Mouse (Mus musculus) heart, embryonic 15.5 days (tissue): ENCODE measurements around the gene Tff3. TPM values are rescaled to one million over a fixed set of nuclear protein-coding genes. Genes with fewer than 3 reads are reported as not detected.

Source experiments
- ATAC-seq: fragments of 200-750 bp; cut with Nextera tagmentation; replicated peaks from 2 replicates; pipeline ENCODE4 v1.8.0; 2017; ENCODE audit warnings: low read depth, moderate TSS enrichment; ENCODE audit not compliant: insufficient number of reproducible peaks, insufficient read depth, low FRiP score
- H3K27ac ChIP-seq: fragments of 300-500 bp; sonication (generic); 2 replicates; pipeline ENCODE4 v1.5.1; 2015; ENCODE audit warnings: mild to moderate bottlenecking, inconsistent platforms
- H3K27me3 ChIP-seq: fragments of 300-500 bp; sonication (generic); 2 replicates; pipeline ENCODE4 v1.6.1; 2015; ENCODE audit warnings: inconsistent platforms
- H3K36me3 ChIP-seq: fragments of 300-500 bp; sonication (generic); 2 replicates; pipeline ENCODE4 v1.6.1; 2015; ENCODE audit warnings: mild to moderate bottlenecking, inconsistent platforms
- H3K4me1 ChIP-seq: fragments of 300-500 bp; sonication (generic); replicated peaks from 2 replicates; pipeline ENCODE4 v1.6.1; 2015; ENCODE audit warnings: inconsistent platforms
- H3K4me2 ChIP-seq: fragments of 300-500 bp; sonication (generic); 2 replicates; pipeline ENCODE4 v1.6.1; 2015; ENCODE audit warnings: inconsistent platforms, mild to moderate bottlenecking, moderate library complexity
- H3K4me3 ChIP-seq: fragments of 300-500 bp; sonication (generic); 2 replicates; pipeline ENCODE4 v1.5.1; 2015; ENCODE audit warnings: mild to moderate bottlenecking, inconsistent platforms
- H3K9ac ChIP-seq: fragments of 300-500 bp; sonication (generic); 2 replicates; pipeline ENCODE4 v1.6.1; 2015; ENCODE audit warnings: mild to moderate bottlenecking, inconsistent platforms
- H3K9me3 ChIP-seq: fragments of 300-500 bp; sonication (generic); replicated peaks from 2 replicates; pipeline ENCODE4 v1.6.1; 2016; ENCODE audit warnings: inconsistent platforms
- WGBS: fragments of 180-500 bp; shearing (Covaris S2); methylation state at CpG from one replicate; pipeline ENCODE4 v1.1.7; 2015; ENCODE audit warnings: mixed read lengths; 5-methylcytosine and 5-hydroxymethylcytosine counted together
- polyA plus RNA-seq: library from polyadenylated mRNA; unstranded; fragments of >200 nt; fragmentation: Nextera tagmentation; extraction: Ambion mirVana; gene quantifications from 2 replicates; pipeline ENCODE4 v1.2.1, GENCODE M21; 2015

The Tff3 gene
- polyA plus RNA-seq, 1 experiment from 2014 or later = not detected

GRCm38 (mm10) chr17:31144040-31145037 lies 14.9 kb upstream of the Tff3 start, which contains the start of gene Tff2:
Gene Tff2 (minus strand): TSS chr17:31144282.
- H3K9me3 ChIP-seq = no peaks in the 10 kb centered on the region
- ATAC-seq = no peak
- no peak within 1 kb of the TSS for H3K27ac ChIP-seq
- no peaks in the 10 kb centered on the region for H3K4me1 ChIP-seq
- no peak within 1 kb of the TSS for H3K9ac ChIP-seq
- H3K27me3 ChIP-seq = no peaks in the 10 kb centered on the region
- no peak within 1 kb of the TSS for H3K4me2 ChIP-seq
- no peak within 1 kb of the TSS for H3K4me3 ChIP-seq
- 62% methylated on average over 15 of the region's 15 CpGs for WGBS
- no peaks in the 10 kb centered on the region for H3K36me3 ChIP-seq

DNA sequence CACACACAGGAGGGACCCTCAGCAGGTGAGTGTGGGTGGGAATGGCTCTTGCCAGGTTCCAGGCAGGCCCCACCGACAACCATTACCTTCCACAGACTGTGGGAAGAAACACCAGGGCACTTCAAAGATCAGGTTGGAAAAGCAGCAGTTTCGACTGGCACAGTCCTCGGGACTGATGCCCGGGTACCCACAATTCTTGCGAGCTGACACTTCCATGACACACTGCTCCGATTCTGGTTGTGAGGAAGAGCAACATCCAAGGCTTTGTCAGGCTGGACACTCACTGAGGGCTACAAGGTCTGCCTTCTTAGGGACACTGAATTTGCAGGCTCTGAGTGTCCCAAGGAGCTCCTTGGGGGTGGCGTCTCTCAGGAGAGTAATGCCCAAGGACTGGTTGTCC lies 12.7 kb upstream of the Tff3 start:
- Histone ChIP-seq H3K9me3 (no peaks in the 10 kb centered on the region), H3K4me3 (no peak overlapping the region), H3K4me1 (no peaks in the 10 kb centered on the region), H3K4me2 (no peak overlapping the region), H3K27me3 (no peaks in the 10 kb centered on the region), H3K9ac (no peak overlapping the region), H3K36me3 (no peaks in the 10 kb centered on the region), H3K27ac (no peak overlapping the region)
- 86% methylated on average over 7 of the region's 7 CpGs for WGBS
- ATAC-seq = no peak

DNA sequence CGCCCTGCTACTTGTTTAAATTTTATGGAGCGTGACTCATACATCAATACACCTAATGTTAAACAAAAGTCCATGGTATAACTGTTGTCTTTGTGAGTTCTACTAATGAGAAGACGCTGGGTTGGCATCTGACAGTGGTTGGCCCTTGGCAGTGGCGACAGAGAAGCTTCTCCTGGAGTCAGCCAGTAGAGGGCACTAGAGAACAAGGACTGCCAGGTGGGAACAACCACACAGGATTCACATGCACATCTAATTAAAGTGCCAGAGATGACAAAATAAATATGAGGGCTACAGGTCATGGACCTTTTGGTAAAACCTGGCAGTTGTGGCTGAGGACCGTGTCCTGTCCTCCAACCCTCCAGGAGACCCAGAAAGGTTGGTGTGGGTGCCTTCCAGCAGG lies 9.0 kb upstream of the Tff3 start:
- H3K9ac ChIP-seq = no peak overlapping the region
- H3K27ac ChIP-seq = no peak overlapping the region
- ATAC-seq = no peak
- no peaks in the 10 kb centered on the region for H3K4me1 ChIP-seq
- no peak overlapping the region for H3K4me2 ChIP-seq
- 0 out of 2 replicates have a peak, but pooled peaks cover 3% of the 10 kb centered on the region for H3K27me3 ChIP-seq
- no peaks in the 10 kb centered on the region for H3K36me3 ChIP-seq
- WGBS = 18% methylated on average over 5 of the region's 5 CpGs
- no peaks in the 10 kb centered on the region for H3K9me3 ChIP-seq
- no peak overlapping the region for H3K4me3 ChIP-seq

DNA sequence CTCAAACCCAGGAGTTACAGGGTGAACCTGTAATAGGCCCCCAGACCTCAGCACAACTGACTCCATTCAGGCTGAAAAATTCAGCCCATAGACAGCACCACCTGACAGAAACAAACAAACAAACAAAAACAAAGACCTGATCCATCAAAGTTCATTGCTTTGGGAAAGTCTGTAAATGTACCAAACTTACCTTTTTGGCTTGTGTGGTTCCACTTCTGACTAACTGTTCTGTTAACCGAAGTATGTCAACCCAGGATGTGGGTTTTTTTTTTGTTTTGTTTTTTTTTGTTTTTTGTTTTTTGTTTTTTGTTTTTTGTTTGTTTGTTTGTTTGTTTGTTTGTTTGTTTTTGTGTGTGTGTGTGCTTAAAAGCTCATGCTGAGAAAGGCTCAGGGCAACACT lies 7.4 kb upstream of the Tff3 start:
- no peaks in the 10 kb centered on the region for H3K36me3 ChIP-seq
- H3K4me1 ChIP-seq = no peaks in the 10 kb centered on the region
- H3K4me3 ChIP-seq = no peak overlapping the region
- whole genome bisulfite sequencing = 66% methylated on average over 1 of the region's 1 CpGs
- no peak overlapping the region for H3K27ac ChIP-seq
- H3K27me3 ChIP-seq = peaks cover 3% of the 10 kb centered on the region; the same call in 1 of the 2 replicates
- H3K9ac ChIP-seq = no peak overlapping the region
- H3K4me2 ChIP-seq = no peak overlapping the region
- no peak for ATAC-seq
- no peaks in the 10 kb centered on the region for H3K9me3 ChIP-seq

GRCm38 (mm10) chr17:31136291-31136690 lies 6.8 kb upstream of the Tff3 start:
- Histone ChIP-seq H3K27ac (no peak overlapping the region), H3K4me3 (no peak overlapping the region), H3K4me1 (no peaks in the 10 kb centered on the region), H3K36me3 (no peaks in the 10 kb centered on the region), H3K9ac (no peak overlapping the region), H3K4me2 (no peak overlapping the region), H3K27me3 (peaks cover 3% of the 10 kb centered on the region; the same call in 1 of the 2 replicates), H3K9me3 (no peaks in the 10 kb centered on the region)
- WGBS = 57% methylated on average over 3 of the region's 3 CpGs
- no peak for ATAC-seq

- Histone ChIP-seq H3K4me1 (no peaks in the 10 kb centered on the region), H3K9ac (no peak overlapping the region), H3K4me2 (no peak overlapping the region), H3K27ac (no peak overlapping the region), H3K36me3 (no peaks in the 10 kb centered on the region), H3K4me3 (no peak overlapping the region), H3K9me3 (no peaks in the 10 kb centered on the region), H3K27me3 (peaks cover 8% of the 10 kb centered on the region; the same call in 1 of the 2 replicates)
- ATAC-seq = no peak
- WGBS = 70% methylated on average over 6 of the region's 6 CpGs
These were observed 5.5 kb upstream of the Tff3 start for GRCm38 (mm10) chr17:31134913-31135312.

DNA sequence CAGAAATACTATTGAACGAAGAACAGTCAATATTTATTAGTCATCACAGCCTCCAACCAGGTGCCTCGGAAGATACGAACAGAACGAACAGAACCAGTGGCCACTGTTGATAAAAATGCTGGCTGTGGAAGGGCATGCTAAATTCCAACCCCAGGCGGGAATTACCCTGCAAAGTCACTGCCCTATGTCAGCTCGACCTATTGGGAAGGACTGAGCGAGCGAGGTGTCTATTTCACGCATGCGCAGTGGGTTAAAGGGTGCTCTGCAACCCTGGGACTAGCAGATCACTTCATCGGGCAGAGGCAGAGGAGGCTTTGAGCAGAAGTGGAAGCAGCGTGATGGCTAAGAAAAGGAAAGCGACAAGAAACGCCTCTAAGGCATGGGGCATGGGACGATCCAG lies 4.3 kb upstream of the Tff3 start:
- Histone ChIP-seq H3K27me3 (peaks cover 8% of the 10 kb centered on the region; the same call in 1 of the 2 replicates), H3K9me3 (no peaks in the 10 kb centered on the region), H3K9ac (no peak overlapping the region), H3K4me3 (no peak overlapping the region), H3K4me2 (no peak overlapping the region), H3K4me1 (no peaks in the 10 kb centered on the region), H3K36me3 (no peaks in the 10 kb centered on the region), H3K27ac (no peak overlapping the region)
- 73% methylated on average over 15 of the region's 15 CpGs for WGBS
- no peak for ATAC-seq

- Histone ChIP-seq H3K9me3 (no peaks in the 10 kb centered on the region), H3K27ac (no peak overlapping the region), H3K4me1 (no peaks in the 10 kb centered on the region), H3K27me3 (peaks cover 11% of the 10 kb centered on the region; the same call in 1 of the 2 replicates), H3K4me3 (no peak overlapping the region), H3K9ac (no peak overlapping the region), H3K36me3 (no peaks in the 10 kb centered on the region), H3K4me2 (no peak overlapping the region)
- no peak for ATAC-seq
- WGBS = 66% methylated on average over 10 of the region's 10 CpGs
These were observed 1.9 kb upstream of the Tff3 start for GRCm38 (mm10) chr17:31131269-31131821.

GRCm38 (mm10) chr17:31128708-31129318 lies 633 bp downstream of the Tff3 start:
- H3K27ac ChIP-seq = no peak overlapping the region
- H3K4me3 ChIP-seq = no peak overlapping the region
- ATAC-seq = no peak
- H3K4me1 ChIP-seq = no peaks in the 10 kb centered on the region
- no peaks in the 10 kb centered on the region for H3K9me3 ChIP-seq
- H3K27me3 ChIP-seq = peaks cover 11% of the 10 kb centered on the region; the same call in 1 of the 2 replicates
- no peak overlapping the region for H3K4me2 ChIP-seq
- H3K36me3 ChIP-seq = no peaks in the 10 kb centered on the region
- no peak overlapping the region for H3K9ac ChIP-seq
- 76% methylated on average over 9 of the region's 9 CpGs for WGBS

- peaks cover 3% of the 10 kb centered on the region; the same call in 1 of the 2 replicates for H3K27me3 ChIP-seq
- no peaks in the 10 kb centered on the region for H3K4me1 ChIP-seq
- H3K9me3 ChIP-seq = 0 out of 2 replicates have a peak, but pooled peaks cover 3% of the 10 kb centered on the region
- no peaks in the 10 kb centered on the region for H3K36me3 ChIP-seq
- H3K9ac ChIP-seq = no peak overlapping the region
- no peak overlapping the region for H3K27ac ChIP-seq
- ATAC-seq = no peak
- no peak overlapping the region for H3K4me3 ChIP-seq
- WGBS = 37% methylated on average over 9 of the region's 9 CpGs
- no peak overlapping the region for H3K4me2 ChIP-seq
These were observed 3.7 kb downstream of the Tff3 start for GRCm38 (mm10) chr17:31125548-31126266.

- no peaks in the 10 kb centered on the region for H3K27me3 ChIP-seq
- no peak overlapping the region for H3K27ac ChIP-seq
- 0 out of 2 replicates have a peak, but pooled peaks cover 3% of the 10 kb centered on the region for H3K9me3 ChIP-seq
- no peak overlapping the region for H3K9ac ChIP-seq
- H3K36me3 ChIP-seq = no peaks in the 10 kb centered on the region
- ATAC-seq = no peak
- no peaks in the 10 kb centered on the region for H3K4me1 ChIP-seq
- H3K4me2 ChIP-seq = no peak overlapping the region
- 6% methylated on average over 8 of the region's 8 CpGs for WGBS
- H3K4me3 ChIP-seq = no peak overlapping the region
These were observed 7.5 kb downstream of the Tff3 start for GRCm38 (mm10) chr17:31121975-31122374.
